Mouse (Mus musculus) erythroid progenitor cell, adult 5-6 weeks (primary cell): ENCODE measurements around the gene Nvl. TPM values are rescaled to one million over a fixed set of nuclear protein-coding genes. Genes with fewer than 3 reads are reported as not detected.
A peak's percentile ranks its signal among the peaks of the same experiment; 100 is the strongest.

Source experiments
- ATAC-seq: replicated peaks from 2 replicates; pipeline ENCODE4 v1.8.0; 2016; ENCODE audit warnings: moderate number of reproducible peaks, mild to moderate bottlenecking, moderate TSS enrichment, inconsistent platforms; ENCODE audit not compliant: poor library complexity, low FRiP score, severe bottlenecking
- total RNA-seq, 2 experiments: library from RNA; stranded (forward) in 1 of 2; stranded (reverse) in 1 of 2; fragments of 150-400 nt in 1 of 2; fragments of 186-747, 209-891 nt in 1 of 2; gene quantifications; 2 replicates each; pipeline versions ENCODE4 v1.2.3 to v1.2.4; 2015 to 2017; ENCODE audit warnings: low replicate concordance in 2 of 2

Gene Nvl
- total RNA-seq (2015; ENCODE audit: low replicate concordance) (31.4 and 46.5 TPM in 2 replicates), total RNA-seq (2017; ENCODE audit: low replicate concordance) (32.5 and 41.5 TPM in 2 replicates)

GRCm38 (mm10) chr1:181143950-181144836 is at the start of gene Nvl, which contains the start of gene Cnih4:
Gene Nvl, minus strand, starts transcription at chr1:181144204.
Gene Cnih4, plus strand, starts transcription at chr1:181144693.
- ATAC-seq: peak; percentile 93

- ATAC-seq: no peak
Measured at GRCm38 (mm10) chr1:181188925-181189324, 44.9 kb upstream of the Nvl start.

GRCm38 (mm10) chr1:181170210-181170609 is 26.2 kb upstream of the Nvl start:
- ATAC-seq: no peak

- no peak for ATAC-seq
Measured at GRCm38 (mm10) chr1:181168377-181168776, 24.4 kb upstream of the Nvl start.

GRCm38 (mm10) chr1:181167816-181168215 is 23.8 kb upstream of the Nvl start:
- ATAC-seq: no peak

GRCm38 (mm10) chr1:181151541-181151940 is 7.5 kb upstream of the Nvl start:
- no peak for ATAC-seq

GRCm38 (mm10) chr1:181150827-181151534 is 7.0 kb upstream of the Nvl start:
- ATAC-seq: peak; percentile 95

GRCm38 (mm10) chr1:181150431-181150826 is 6.4 kb upstream of the Nvl start:
- peak; percentile 6; the same call in 1 of the 2 replicates for ATAC-seq

- ATAC-seq: no peak
Measured at GRCm38 (mm10) chr1:181149373-181150017, 5.5 kb upstream of the Nvl start.

GRCm38 (mm10) chr1:181148540-181148939 is 4.5 kb upstream of the Nvl start:
- ATAC-seq: peak; percentile 31; the same call in 1 of the 2 replicates

GRCm38 (mm10) chr1:181146187-181146586 is 2.2 kb upstream of the Nvl start:
- ATAC-seq: no peak

- 0 out of 2 replicates have a peak, but pooled peaks have one; percentile 6 for ATAC-seq
Measured at GRCm38 (mm10) chr1:181144966-181145365, 962 bp upstream of the Nvl start.

- ATAC-seq: peak; percentile 31
Measured at GRCm38 (mm10) chr1:181143609-181143949, 425 bp downstream of the Nvl start.

GRCm38 (mm10) chr1:181138730-181139129 is 5.3 kb downstream of the Nvl start:
- ATAC-seq: no peak

- ATAC-seq: no peak
Measured at GRCm38 (mm10) chr1:181131915-181132314, 12.1 kb downstream of the Nvl start.

GRCm38 (mm10) chr1:181126766-181127165 is 17.2 kb downstream of the Nvl start:
- no peak for ATAC-seq

GRCm38 (mm10) chr1:181125916-181126315 is 18.1 kb downstream of the Nvl start:
- ATAC-seq: no peak

GRCm38 (mm10) chr1:181124145-181124544 is 19.9 kb downstream of the Nvl start:
- no peak for ATAC-seq

- no peak for ATAC-seq
Measured at GRCm38 (mm10) chr1:181117112-181117511, 26.9 kb downstream of the Nvl start.

GRCm38 (mm10) chr1:181090048-181090447 is 54.0 kb downstream of the Nvl start:
- no peak for ATAC-seq
